Mouse (Mus musculus) ES-E14 (cell line): ENCODE data around the gene Rps25.

Experiments used
- CHD2 ChIP-seq: IDR thresholded peaks from 2 replicates; pipeline ENCODE4 v1.6.1; 2014; ENCODE audit warnings: mild to moderate bottlenecking, low read depth, low read length, inconsistent platforms
- ZC3H11A ChIP-seq: IDR thresholded peaks from 2 replicates; pipeline ENCODE4 v1.6.1; 2012; ENCODE audit warnings: low read depth, mild to moderate bottlenecking, inconsistent platforms, low read length, borderline replicate concordance

DNA sequence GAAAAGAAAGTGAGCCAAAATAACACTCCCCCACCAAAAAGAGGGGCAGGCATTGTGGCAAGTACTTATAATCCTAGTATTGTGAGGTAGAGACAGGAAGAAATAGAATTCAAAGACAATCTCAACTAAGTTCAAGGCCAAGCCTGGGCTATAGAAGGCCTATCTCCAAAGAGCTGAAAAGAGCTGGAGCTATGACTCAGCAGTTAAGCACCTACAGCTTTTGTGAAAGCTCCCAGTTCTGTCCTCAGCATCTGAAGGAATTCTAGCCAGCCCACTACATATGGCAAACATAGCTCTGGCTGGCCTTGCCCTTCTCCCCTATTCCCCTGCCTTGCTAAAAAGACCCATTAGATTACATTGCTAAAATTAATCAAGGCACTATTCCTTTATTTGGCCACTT lies 33.6 kb upstream of the Rps25 start:
- TF ChIP-seq ZC3H11A = no peak
- TF ChIP-seq CHD2 = no peak
